Mouse (Mus musculus) kidney, embryonic 14.5 days (tissue): ENCODE results near the gene Pcdh19. TPM values are rescaled to one million over a fixed set of nuclear protein-coding genes. Genes with fewer than 3 reads are reported as not detected.

Experiments
- ATAC-seq: fragments of 200-750 bp; cut with Nextera tagmentation; 2 replicates; pipeline ENCODE4 v1.8.0; 2017; ENCODE audit warnings: moderate number of reproducible peaks, mild to moderate bottlenecking, moderate TSS enrichment, moderate library complexity; ENCODE audit not compliant: low FRiP score, low TSS enrichment
- H3K27ac ChIP-seq: fragments of 300-500 bp; sonication (generic); 2 replicates; pipeline ENCODE4 v1.5.1; 2014; ENCODE audit warnings: low read depth, mild to moderate bottlenecking, low read length, moderate library complexity, mixed read lengths
- H3K27me3 ChIP-seq: fragments of 300-500 bp; sonication (generic); 2 replicates; pipeline ENCODE4 v1.6.1; 2014; ENCODE audit warnings: mild to moderate bottlenecking, low read length; ENCODE audit not compliant: control insufficient read depth, insufficient read depth
- H3K36me3 ChIP-seq: fragments of 300-500 bp; sonication (generic); 2 replicates; pipeline ENCODE4 v1.6.1; 2014; ENCODE audit warnings: low read length, mixed read lengths; ENCODE audit not compliant: control insufficient read depth, insufficient read depth
- H3K4me1 ChIP-seq: fragments of 300-500 bp; sonication (generic); 2 replicates; pipeline ENCODE4 v1.6.1; 2014; ENCODE audit warnings: low read length, mixed read lengths; ENCODE audit not compliant: control insufficient read depth, insufficient read depth
- H3K4me2 ChIP-seq: fragments of 300-500 bp; sonication (generic); replicated peaks from 2 replicates; pipeline ENCODE4 v1.6.1; 2014; ENCODE audit warnings: low read depth, mild to moderate bottlenecking, low read length
- H3K4me3 ChIP-seq: fragments of 300-500 bp; sonication (generic); 2 replicates; pipeline ENCODE4 v1.5.1; 2014; ENCODE audit warnings: mild to moderate bottlenecking, low read length
- H3K9ac ChIP-seq: fragments of 300-500 bp; sonication (generic); 2 replicates; pipeline ENCODE4 v1.6.1; 2014; ENCODE audit warnings: low read depth, mild to moderate bottlenecking, low read length, moderate library complexity
- H3K9me3 ChIP-seq: fragments of 300-500 bp; sonication (generic); 2 replicates; pipeline ENCODE4 v1.6.1; 2016; ENCODE audit warnings: low read length; ENCODE audit not compliant: control insufficient read depth
- WGBS: fragments of 180-500 bp; shearing (Covaris S2); extraction: QIAGEN DNeasy Blood & Tissue Kit; methylation state at CpG from one replicate; pipeline ENCODE4 v1.1.7; 2014; 5-methylcytosine and 5-hydroxymethylcytosine counted together
- polyA plus RNA-seq: library from polyadenylated mRNA; unstranded; fragments of >200 nt; fragmentation: Nextera tagmentation; extraction: Ambion mirVana; gene quantifications from 2 replicates; pipeline ENCODE4 v1.2.1, GENCODE M21; 2014

The Pcdh19 gene
- polyA plus RNA-seq, 1 experiment from 2014 or later: 6.3 TPM

DNA sequence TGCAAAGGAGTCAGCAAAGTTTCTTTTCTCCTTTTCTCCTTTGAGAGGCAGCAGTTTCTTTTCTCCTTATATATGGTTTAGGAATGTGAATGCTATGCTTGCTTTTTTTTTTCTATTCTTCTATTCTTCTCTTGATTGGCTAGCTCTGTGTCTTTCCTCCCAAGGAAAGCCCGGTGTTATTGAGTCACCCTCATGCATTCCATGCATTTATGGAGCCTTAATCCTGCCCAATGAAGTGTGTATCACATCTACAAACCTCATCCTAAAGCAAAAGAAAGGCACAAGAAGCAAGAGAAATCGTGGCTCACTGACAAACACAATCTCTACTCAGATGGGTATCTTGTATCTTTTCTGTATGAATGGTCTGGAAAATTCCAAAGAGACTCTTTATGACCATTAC lies 41.0 kb downstream of the Pcdh19 start:
- no peak overlapping the region for H3K4me2 ChIP-seq
- no peaks in the 10 kb centered on the region for H3K27me3 ChIP-seq
- no peaks in the 10 kb centered on the region for H3K4me1 ChIP-seq
- H3K4me3 ChIP-seq: no peak overlapping the region
- 58% methylated on average over 2 of the region's 2 CpGs for whole genome bisulfite sequencing
- no peak for ATAC-seq
- no peaks in the 10 kb centered on the region for H3K36me3 ChIP-seq
- no peaks in the 10 kb centered on the region for H3K9me3 ChIP-seq
- no peak overlapping the region for H3K9ac ChIP-seq
- no peak overlapping the region for H3K27ac ChIP-seq

DNA sequence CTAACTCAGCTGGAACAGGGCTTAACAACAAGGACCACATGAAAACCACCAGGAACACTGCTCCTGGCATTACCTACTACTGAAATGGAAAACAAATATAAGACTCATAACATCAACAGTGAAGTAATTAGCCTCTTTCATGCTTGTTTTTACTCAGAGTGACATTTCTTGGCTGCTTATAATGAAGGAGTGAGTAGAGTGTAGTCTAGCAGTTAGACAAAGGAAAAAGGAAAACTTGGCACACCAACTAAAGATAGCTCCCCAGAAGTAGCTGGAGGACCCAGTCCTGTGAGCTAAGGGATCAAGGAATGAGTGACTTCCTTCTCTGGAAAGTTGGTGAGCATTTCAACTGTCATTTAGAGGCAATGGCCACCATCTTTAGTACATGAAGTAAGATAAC lies 49.3 kb downstream of the Pcdh19 start:
- Histone ChIP-seq H3K9me3 (no peaks in the 10 kb centered on the region), H3K27ac (no peak overlapping the region), H3K4me3 (no peak overlapping the region), H3K27me3 (no peaks in the 10 kb centered on the region), H3K4me1 (no peaks in the 10 kb centered on the region), H3K4me2 (no peak overlapping the region), H3K9ac (no peak overlapping the region), H3K36me3 (no peaks in the 10 kb centered on the region)
- no peak for ATAC-seq

- Histone ChIP-seq H3K4me2 (no peak overlapping the region), H3K4me1 (no peaks in the 10 kb centered on the region), H3K27ac (no peak overlapping the region), H3K9me3 (no peaks in the 10 kb centered on the region), H3K36me3 (no peaks in the 10 kb centered on the region), H3K4me3 (no peak overlapping the region), H3K27me3 (no peaks in the 10 kb centered on the region; the same call in 1 of the 2 replicates), H3K9ac (no peak overlapping the region)
- no peak for ATAC-seq
- 54% methylated on average over 8 of the region's 8 CpGs for WGBS
Measured at GRCm38 (mm10) chrX:133629538-133629937, 59.2 kb downstream of the Pcdh19 start.

GRCm38 (mm10) chrX:133618222-133618621 lies 70.6 kb downstream of the Pcdh19 start:
- ATAC-seq: no peak
- Histone ChIP-seq H3K27ac (no peak overlapping the region), H3K9me3 (no peaks in the 10 kb centered on the region), H3K9ac (no peak overlapping the region), H3K36me3 (no peaks in the 10 kb centered on the region), H3K4me3 (no peak overlapping the region), H3K4me1 (no peaks in the 10 kb centered on the region), H3K4me2 (no peak overlapping the region), H3K27me3 (no peaks in the 10 kb centered on the region)
- 60% methylated on average over 1 of the region's 1 CpGs for WGBS

DNA sequence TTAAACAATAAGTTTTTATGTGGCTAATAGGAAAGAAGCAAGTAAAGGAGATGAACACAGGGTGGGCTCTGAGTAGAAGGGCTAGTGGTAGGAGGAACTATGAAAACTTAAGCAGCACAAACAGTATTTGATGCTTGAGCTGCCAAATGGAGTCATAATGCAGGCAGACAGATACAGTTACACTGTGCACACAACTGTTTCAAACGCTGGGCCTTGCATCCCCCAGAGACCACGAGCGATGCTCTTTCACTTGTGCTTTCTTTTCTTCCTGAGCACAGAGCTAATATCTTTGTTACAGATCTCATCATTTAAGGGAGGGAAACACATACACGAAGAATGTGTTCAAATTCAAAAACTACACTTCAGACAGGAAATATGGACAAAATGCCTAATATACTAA lies 83.0 kb downstream of the Pcdh19 start:
- Histone ChIP-seq H3K4me3 (no peak overlapping the region), H3K27me3 (no peaks in the 10 kb centered on the region), H3K4me1 (no peaks in the 10 kb centered on the region), H3K9ac (no peak overlapping the region), H3K27ac (no peak overlapping the region), H3K36me3 (no peaks in the 10 kb centered on the region), H3K4me2 (no peak overlapping the region), H3K9me3 (no peaks in the 10 kb centered on the region)
- ATAC-seq: no peak
- 47% methylated on average over 4 of the region's 4 CpGs for WGBS

DNA sequence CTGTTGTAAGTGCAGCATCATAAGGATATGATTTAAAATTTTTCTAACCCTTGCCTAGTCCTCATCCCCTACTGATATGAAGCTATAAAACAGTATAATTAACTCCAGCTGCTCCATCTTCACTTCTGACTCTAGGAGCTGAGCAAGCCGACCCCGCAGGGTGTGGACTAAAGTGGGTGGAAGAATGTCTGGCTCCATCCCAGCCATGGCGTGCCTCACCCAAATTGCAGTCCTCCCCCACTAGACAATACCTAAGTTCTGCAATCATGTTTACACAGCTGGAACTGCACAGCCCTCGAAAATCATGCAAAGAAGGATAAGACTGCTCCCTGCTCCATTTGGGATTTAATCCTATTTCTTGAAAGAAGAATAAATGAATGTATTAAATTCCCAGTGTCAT lies 84.5 kb downstream of the Pcdh19 start:
- Histone ChIP-seq H3K4me1 (no peaks in the 10 kb centered on the region), H3K27me3 (no peaks in the 10 kb centered on the region), H3K9me3 (no peaks in the 10 kb centered on the region), H3K36me3 (no peaks in the 10 kb centered on the region), H3K27ac (no peak overlapping the region), H3K4me3 (no peak overlapping the region), H3K9ac (no peak overlapping the region), H3K4me2 (no peak overlapping the region)
- 44% methylated on average over 4 of the region's 4 CpGs for WGBS
- peak; percentile 93 for ATAC-seq

DNA sequence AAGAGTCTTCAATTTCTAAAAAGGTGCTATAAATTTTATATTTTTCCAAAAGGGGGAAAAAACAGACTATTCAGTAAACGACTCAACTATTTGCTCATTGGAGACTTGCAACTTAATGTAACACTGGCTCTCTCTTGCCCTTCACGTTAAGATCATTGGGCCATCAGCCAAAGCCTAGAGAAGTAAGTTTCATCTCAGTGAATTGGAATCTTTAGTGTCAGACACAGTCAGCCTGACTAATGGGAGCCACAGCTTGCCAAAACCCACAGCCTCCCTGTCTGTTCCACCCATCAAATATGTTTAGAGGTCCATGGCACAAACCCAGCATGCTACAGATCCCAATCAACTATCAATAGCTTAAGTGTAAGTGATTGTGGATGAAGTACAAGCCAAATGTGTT lies 86.7 kb downstream of the Pcdh19 start:
- H3K27ac ChIP-seq: no peak overlapping the region
- 62% methylated on average over 2 of the region's 2 CpGs for WGBS
- no peak overlapping the region for H3K9ac ChIP-seq
- H3K36me3 ChIP-seq: no peaks in the 10 kb centered on the region
- H3K4me1 ChIP-seq: no peaks in the 10 kb centered on the region
- no peak overlapping the region for H3K4me3 ChIP-seq
- ATAC-seq: no peak
- no peak overlapping the region for H3K4me2 ChIP-seq
- no peaks in the 10 kb centered on the region for H3K27me3 ChIP-seq
- no peaks in the 10 kb centered on the region for H3K9me3 ChIP-seq

- H3K9me3 ChIP-seq: no peaks in the 10 kb centered on the region
- 59% methylated on average over 1 of the region's 1 CpGs for WGBS
- H3K27ac ChIP-seq: no peak overlapping the region
- ATAC-seq: no peak
- H3K4me2 ChIP-seq: no peak overlapping the region
- no peak overlapping the region for H3K9ac ChIP-seq
- H3K4me1 ChIP-seq: no peaks in the 10 kb centered on the region
- no peaks in the 10 kb centered on the region for H3K27me3 ChIP-seq
- H3K36me3 ChIP-seq: no peaks in the 10 kb centered on the region
- H3K4me3 ChIP-seq: no peak overlapping the region
Measured at GRCm38 (mm10) chrX:133601658-133602057, 87.1 kb downstream of the Pcdh19 start.

DNA sequence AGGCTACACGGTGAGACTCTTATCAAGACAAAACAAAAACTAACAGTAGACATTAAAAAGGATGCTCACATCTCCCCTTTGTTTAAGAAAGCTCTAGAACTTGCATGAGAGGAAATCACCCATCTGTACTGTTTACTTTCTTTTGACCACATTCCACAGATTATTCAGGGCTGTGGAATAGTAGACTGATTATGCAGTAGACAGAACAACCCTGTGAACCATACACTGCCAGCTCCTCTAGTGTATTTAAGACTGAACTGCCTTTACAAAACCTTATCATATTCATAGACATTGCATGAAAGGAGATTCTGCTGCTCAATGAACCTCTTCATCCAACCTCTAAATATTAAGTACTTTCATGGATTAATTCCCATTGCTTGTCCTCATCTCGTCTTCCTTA lies 87.6 kb downstream of the Pcdh19 start:
- 67% methylated on average over 2 of the region's 2 CpGs for WGBS
- no peak overlapping the region for H3K27ac ChIP-seq
- H3K27me3 ChIP-seq: no peaks in the 10 kb centered on the region
- no peaks in the 10 kb centered on the region for H3K36me3 ChIP-seq
- no peak overlapping the region for H3K9ac ChIP-seq
- no peak for ATAC-seq
- H3K4me1 ChIP-seq: no peaks in the 10 kb centered on the region
- H3K9me3 ChIP-seq: no peaks in the 10 kb centered on the region
- no peak overlapping the region for H3K4me2 ChIP-seq
- H3K4me3 ChIP-seq: no peak overlapping the region
